Mouse (Mus musculus) limb, embryonic 12.5 days (tissue): Measurements from ENCODE around the gene Chordc1. TPM values are rescaled to one million over a fixed set of nuclear protein-coding genes. Genes with fewer than 3 reads are reported as not detected.

Experiments used
- polyA plus RNA-seq: library from polyadenylated mRNA; unstranded; fragments of >200 nt; fragmentation: Nextera tagmentation; extraction: Ambion mirVana; gene quantifications from 2 replicates; pipeline ENCODE4 v1.2.1, GENCODE M21; 2016

Gene Chordc1
- polyA plus RNA-seq, 1 experiment from 2014 or later = 140 TPM

Other genes starting within 250 kb of the Chordc1 start
- gene Naalad2, start 110.9 kb downstream of the Chordc1 start, polyA plus RNA-seq = 1.2 and 1.4 TPM in 2 replicates
- gene Ubtfl1, start 112.3 kb downstream of the Chordc1 start, polyA plus RNA-seq = not detected in 2 replicates
- gene Mbd3l2, start 138.5 kb downstream of the Chordc1 start, polyA plus RNA-seq = not detected in 2 replicates
- gene Zfp558, start 186.1 kb downstream of the Chordc1 start, polyA plus RNA-seq = 12.4 and 12.6 TPM in 2 replicates
- not detected in 2 replicates for gene Mbd3l1, start 186.2 kb downstream of the Chordc1 start, polyA plus RNA-seq